Mouse (Mus musculus) kidney, postnatal 36 days (tissue): ENCODE measurements around the gene Med13l.

Experiments
- DNase-seq, 2 experiments: peaks; one replicate each; pipeline ENCODE4 v3.0.0; 2021 to 2022; ENCODE audit warnings: mixed read lengths in 2 of 2

Gene Med13l

DNA sequence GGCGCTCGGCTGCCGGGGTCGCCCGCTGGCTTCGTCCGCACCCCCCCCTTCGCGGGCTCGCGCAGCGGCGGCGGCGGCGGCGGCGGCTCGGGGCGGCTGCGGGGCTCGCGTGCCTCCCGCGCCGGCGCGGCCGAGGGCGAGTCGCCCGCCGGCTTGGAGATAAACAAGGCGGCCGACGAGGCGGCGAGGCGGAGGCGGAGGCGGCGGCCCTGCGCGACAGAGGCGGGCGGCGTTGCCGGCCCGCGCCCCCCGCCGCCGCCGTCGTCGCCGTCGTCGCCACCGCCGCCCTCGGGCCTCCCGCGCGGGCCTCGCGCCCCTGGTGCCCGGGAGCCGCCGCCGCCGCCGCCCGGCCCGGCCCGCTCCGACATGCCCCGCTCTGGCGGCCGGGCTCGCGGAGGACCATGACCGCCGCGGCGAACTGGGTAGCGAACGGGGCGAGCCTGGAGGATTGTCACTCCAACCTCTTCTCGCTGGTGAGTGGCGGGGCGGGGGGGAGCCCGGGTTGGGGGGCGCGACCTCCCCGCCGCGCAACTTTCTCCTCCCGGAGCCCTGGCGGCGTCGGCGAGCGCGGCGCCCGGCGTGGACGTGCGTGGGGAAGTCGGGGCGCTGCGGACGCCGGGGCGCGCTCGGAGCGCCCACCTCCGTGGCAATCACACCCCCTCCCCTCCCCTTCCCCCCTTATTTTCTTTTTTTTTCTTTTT lies at the start of gene Med13l:
Gene Med13l (plus strand): TSS at position 295 of the 701 bp plus-strand sequence.
- DNase-seq = peak; percentile 65 to 86

DNA sequence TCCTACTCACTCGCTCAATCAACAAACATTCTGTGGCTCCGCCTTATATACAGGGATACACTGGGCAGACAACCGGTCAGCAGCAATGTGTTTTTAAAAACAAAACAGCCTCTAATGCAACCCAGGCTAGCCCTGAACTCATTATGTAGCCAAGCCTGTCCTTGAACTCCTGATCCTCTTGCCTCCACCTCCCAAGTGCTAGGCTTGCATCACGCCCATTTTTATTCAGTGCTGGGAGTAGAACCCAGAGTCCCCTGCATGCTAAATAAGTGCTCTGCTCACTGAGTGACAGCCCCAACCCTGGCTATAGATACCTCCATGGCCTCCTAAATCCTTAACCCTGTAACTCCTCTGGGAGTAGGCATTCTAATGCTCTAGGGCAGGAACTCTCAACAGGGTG lies 49.5 kb upstream of the Med13l start:
- no peak for DNase-seq

DNA sequence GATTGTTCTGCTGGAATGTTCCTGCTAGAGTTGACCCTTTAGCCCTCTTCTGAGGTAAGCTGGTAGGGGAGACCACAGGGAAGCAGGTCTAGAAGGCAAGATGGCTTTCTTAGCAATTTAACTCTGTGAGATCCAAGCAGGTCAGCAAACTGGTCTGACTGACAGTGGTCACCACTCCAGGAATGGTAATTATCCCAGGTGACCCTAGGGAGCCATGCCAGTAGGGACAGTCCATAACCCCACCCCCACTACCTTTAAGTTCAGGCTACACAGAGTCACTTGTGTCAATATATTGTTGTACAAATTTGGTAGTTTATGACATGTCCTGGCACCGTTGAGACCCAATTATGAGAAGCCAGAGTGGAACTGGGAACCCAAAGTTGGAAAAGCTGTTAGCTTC lies 47.5 kb upstream of the Med13l start:
- no peak for DNase-seq

DNA sequence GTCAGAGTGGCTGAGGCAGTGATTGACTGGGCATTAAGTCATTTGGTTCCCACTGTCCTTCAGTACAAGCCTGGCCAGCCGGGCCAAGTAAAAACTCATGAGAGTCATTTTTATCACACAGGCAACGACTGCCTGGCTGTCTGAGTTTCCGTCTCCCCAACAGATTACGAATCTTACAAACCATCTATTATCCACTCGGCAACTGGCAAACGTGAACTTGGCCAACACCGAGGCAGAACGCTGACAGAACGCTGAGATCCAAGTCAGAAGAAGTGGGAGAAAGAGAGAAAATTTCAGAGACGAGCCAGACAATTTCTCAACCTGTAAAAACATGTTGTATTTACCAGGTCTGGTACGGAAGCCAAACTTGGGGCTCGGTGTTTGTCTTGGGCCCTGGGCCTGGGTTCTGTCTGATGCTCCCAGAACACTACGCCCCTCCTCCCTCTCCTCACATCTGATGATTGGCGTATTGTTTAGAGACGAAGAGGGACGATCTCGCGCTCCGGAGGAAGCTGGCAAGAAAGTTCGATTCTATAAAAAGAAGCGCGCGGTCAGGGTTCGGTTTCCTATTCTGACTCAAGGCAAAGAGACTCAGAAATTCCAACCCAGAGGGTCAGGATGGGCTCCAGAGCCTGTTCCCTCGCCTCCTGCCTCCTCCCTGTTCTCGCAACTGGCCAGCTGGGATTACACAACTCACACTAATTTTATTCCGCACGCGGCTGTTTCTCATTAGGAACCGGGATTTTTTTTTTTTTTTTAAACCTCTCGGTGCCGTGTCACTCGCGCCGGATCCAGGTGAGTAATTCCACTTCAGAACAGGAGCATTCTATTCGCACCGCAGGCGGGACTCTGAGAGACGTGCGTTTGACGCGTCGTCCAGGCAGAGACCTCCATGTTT lies 46.6 kb upstream of the Med13l start:
- peak; percentile 63 to 78 for DNase-seq

- DNase-seq = no peak
Measured at GRCm38 (mm10) chr5:118514527-118514831, 46.0 kb upstream of the Med13l start.

DNA sequence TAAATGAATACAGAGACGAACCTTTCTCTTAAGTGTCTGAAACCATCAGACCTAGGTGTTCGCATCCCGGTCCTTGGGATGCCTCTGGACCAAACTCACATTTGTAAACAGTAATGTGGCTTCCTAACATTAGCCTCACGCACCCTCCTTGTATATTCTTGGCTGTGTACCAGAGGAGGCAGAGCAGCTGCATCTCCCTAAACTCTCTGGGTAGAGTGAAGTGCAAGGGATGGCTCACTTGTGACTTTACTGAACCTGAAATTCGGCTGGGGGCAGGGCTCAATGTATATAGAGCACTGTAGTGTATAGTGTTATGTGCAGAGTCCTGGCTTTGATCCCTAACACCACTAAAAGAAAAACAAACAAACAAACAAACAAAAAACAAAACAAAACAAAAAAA lies 45.6 kb upstream of the Med13l start:
- no peak for DNase-seq

DNA sequence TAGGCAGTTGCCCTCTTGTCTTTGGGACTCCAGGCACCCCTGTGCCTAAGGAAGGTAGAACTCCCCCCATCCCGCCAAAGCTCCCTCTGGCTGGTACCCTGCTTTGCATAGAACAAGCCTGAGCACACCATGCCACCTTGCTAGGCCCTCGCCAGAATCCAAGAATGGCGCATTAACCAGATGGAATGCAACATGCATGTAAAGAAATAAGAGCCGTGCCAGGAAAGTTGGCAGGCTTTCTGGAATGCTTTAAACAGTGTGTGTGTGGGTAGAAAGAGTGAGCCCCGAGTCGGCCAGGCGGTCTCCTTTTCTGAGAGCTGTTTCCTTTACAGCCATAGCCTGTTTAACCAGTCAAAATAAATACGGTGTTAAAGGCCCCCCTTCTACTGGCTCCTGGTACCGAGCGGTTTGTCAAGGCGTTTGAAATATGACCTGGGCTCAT lies 45.2 kb upstream of the Med13l start:
- peak; percentile 49 to 65 for DNase-seq

- no peak for DNase-seq
Measured at GRCm38 (mm10) chr5:118516066-118516465, 44.4 kb upstream of the Med13l start.

DNA sequence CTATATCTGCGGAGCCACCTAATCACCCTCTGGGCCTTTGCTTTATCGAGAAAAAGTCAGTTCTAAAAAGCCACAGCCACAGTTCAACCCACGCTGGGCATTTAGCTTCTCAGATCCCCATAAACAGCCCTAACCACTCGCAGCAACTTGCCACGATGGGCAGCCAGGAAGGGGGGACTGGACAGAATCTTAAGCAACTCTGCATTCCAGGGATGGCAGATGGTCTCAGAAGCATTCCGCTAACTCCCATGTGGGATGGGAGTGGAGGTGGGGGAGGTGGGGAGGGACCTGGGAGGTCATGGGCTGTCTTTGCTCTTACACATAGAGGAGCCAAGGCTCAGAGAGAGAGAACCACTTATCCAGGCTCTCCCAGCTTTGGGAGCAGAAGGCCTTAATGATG lies 44.0 kb upstream of the Med13l start:
- no peak for DNase-seq

DNA sequence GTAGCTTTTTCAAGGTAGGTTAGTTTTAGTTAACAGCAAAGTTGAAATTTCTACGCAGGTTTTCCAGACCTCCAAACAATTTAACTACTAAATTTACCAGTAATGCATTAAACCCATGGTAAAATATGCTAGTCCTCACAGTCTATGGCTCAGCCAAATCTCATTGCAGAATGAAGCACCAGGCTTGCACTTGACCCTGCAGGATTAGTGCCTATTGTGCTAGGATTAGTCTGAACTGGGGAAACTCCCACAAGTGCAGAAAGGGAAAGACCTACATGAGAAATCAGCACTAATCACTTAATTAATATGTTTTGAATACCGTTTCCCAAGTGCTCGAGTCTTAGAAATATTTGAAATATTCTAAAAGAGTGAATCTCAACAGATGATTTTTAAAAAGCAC lies 40.0 kb upstream of the Med13l start:
- DNase-seq = no peak

GRCm38 (mm10) chr5:118524400-118524799 lies 36.1 kb upstream of the Med13l start:
- no peak for DNase-seq

GRCm38 (mm10) chr5:118525634-118526033 lies 34.8 kb upstream of the Med13l start:
- peak; percentile 32 to 36 for DNase-seq

DNA sequence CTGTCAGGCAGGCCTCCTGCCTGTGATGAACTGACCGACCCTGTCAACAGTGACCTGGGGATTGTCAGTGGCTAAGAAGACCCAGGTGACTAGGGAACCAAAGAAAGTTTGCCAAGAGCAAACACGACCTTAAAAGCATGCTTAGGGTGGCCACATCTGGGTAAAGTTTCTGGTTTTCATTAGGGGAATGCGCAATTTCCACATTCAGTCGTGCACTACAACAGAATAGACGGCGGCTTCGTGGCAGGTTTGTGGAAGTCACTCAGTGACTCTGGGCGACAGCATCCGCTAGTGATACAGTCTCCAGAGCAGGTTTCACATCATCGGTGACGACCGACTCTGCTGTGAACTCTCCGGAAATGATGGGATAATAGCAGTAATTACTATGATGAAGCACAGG lies 34.0 kb upstream of the Med13l start:
- no peak for DNase-seq

- peak in 1 of 2 experiments; percentile 10 for DNase-seq
Measured at GRCm38 (mm10) chr5:118529241-118529640, 31.2 kb upstream of the Med13l start.

- DNase-seq = no peak
Measured at GRCm38 (mm10) chr5:118532125-118532524, 28.4 kb upstream of the Med13l start.

GRCm38 (mm10) chr5:118532659-118533058 lies 27.8 kb upstream of the Med13l start:
- no peak for DNase-seq

DNA sequence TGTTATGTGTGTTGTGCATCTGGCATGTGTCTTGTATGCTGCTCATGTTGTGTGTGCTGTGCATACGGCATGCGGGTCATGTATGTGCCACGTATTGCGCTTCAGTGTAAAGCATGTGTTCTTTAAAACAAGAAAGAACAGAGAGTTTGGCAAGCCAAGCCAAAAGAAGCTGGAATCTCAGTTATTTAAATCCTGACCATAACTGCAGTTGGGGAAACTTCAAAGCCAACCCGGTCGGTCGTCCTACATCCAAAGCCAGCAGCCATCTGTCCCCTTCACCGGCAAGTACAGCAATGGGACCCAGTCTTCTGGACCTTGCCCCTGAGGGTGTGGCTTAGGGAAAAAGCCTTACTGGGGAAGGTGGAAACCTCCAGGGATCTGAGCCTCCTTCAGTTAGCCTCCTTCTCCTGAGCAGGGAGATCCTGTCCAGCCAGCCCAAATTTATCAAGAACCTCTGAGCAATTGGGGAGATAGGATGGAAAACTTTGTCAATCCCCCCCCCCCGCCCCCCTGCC lies 26.0 kb upstream of the Med13l start:
- DNase-seq = no peak

GRCm38 (mm10) chr5:118535130-118535529 lies 25.3 kb upstream of the Med13l start:
- DNase-seq = no peak

- DNase-seq = no peak
Measured at GRCm38 (mm10) chr5:118538487-118538886, 22.0 kb upstream of the Med13l start.

GRCm38 (mm10) chr5:118543816-118544215 lies 16.7 kb upstream of the Med13l start:
- DNase-seq = no peak

- DNase-seq = no peak
Measured at GRCm38 (mm10) chr5:118550493-118550892, 10.0 kb upstream of the Med13l start.

GRCm38 (mm10) chr5:118553290-118553689 lies 7.2 kb upstream of the Med13l start:
- DNase-seq = no peak

GRCm38 (mm10) chr5:118555305-118555704 lies 5.2 kb upstream of the Med13l start:
- DNase-seq = no peak

DNA sequence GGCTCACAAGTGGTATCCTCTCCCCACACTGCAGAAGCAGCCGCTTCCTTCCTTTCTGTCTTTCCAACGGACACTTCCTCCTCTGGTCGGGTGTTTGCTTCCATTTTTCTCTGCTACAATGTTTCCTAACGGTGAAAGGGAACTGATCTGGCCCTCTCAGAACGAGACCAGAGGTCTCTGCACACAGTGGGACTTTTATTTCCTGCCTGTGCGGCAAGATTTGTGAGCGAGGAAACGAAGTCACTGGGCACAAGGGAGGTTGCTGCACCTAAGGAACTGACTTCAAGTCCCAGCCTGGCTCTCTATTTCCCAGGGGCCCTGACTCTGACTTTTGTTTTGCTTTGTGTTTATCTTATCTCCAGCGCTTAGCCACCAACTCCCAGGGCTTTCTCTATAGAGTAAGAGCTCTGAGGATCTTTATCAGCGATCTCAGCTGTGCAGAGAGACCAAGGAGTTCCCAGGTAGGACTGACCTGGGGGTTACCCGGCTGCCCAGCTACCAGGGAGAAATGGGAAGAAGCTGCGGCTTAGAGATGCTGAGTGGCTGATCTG lies 4.0 kb upstream of the Med13l start:
- no peak for DNase-seq
